In the genomic region with DNA sequence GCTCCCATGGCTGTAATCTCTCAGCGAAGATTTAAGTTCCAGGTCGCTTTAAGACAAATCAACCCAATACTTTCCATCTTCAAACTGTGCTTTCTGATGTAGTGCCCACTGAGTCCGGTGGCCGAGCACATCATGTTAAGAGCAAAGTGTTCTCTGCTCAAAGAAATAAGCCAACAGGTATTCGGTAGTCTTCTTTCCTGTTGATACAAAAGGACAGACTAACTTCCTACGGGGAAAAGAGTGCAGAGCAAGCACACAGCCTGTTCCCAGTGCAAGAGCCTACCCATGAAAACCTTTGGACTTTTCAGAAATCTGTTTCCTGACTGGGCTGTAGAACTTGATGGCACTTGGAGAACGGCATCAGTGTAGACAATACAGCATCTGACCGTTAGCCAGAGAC, we compare ENCODE assay signal across 14 mouse cellular contexts. TPM values are rescaled to one million over a fixed set of nuclear protein-coding genes. Genes with fewer than 3 reads are reported as not detected.
DNase-seq lines count a peak whose midpoint lies in the region; ATAC-seq lines count a peak whose summit lies in the region.
"Had no signal": no experiment of that assay in that cellular context is flagged by ENCODE, and none has a peak within 500 bp of the region (broad histone marks: within the 10 kb centered on the region; RNA-seq: fewer than 3 reads in every experiment).

No protein-coding gene starts in this region.

- no peak overlapping the region for H3K4me3 ChIP-seq in midbrain, embryonic 11.5 days (ENCODE audit: low read depth, low read length)
- H3K4me3 ChIP-seq in midbrain, embryonic 15.5 days: no peak overlapping the region
- H3K4me3 ChIP-seq: embryonic facial prominence, embryonic 10.5 days; embryonic facial prominence, embryonic 12.5 days; forebrain, embryonic 13.5 days; forebrain, embryonic 15.5 days had no signal

- no peak for ATAC-seq in midbrain, embryonic 11.5 days (ENCODE audit: low FRiP score)
- no peak for ATAC-seq in midbrain, embryonic 15.5 days (replicated peaks)
- ATAC-seq: forebrain, embryonic 13.5 days; forebrain, embryonic 15.5 days; forebrain, postnatal 0 days had no signal

- H3K4me1 ChIP-seq in midbrain, embryonic 11.5 days (ENCODE audit: control insufficient read depth, insufficient read depth, low read length): no peaks in the 10 kb centered on the region
- H3K4me1 ChIP-seq in midbrain, embryonic 15.5 days: no peaks in the 10 kb centered on the region
- H3K4me1 ChIP-seq: embryonic facial prominence, embryonic 12.5 days; forebrain, embryonic 13.5 days; forebrain, embryonic 15.5 days had no signal

- H3K9ac ChIP-seq in midbrain, embryonic 11.5 days (ENCODE audit: low read length): no peak overlapping the region
- H3K9ac ChIP-seq in midbrain, embryonic 15.5 days: no peak overlapping the region
- H3K9ac ChIP-seq: embryonic facial prominence, embryonic 12.5 days; forebrain, embryonic 13.5 days; forebrain, embryonic 15.5 days; forebrain, postnatal 0 days had no signal

- no peaks in the 10 kb centered on the region for H3K27me3 ChIP-seq in midbrain, embryonic 11.5 days (ENCODE audit: control insufficient read depth, insufficient read depth, low read length)
- no peaks in the 10 kb centered on the region for H3K27me3 ChIP-seq in midbrain, embryonic 15.5 days (replicated peaks)
- H3K27me3 ChIP-seq: embryonic facial prominence, embryonic 12.5 days; forebrain, embryonic 13.5 days; forebrain, embryonic 15.5 days had no signal

- H3K27ac ChIP-seq in midbrain, embryonic 11.5 days (ENCODE audit: low read depth, low read length): no peak overlapping the region
- H3K27ac ChIP-seq in midbrain, embryonic 15.5 days: no peak overlapping the region
- H3K27ac ChIP-seq: embryonic facial prominence, embryonic 10.5 days; embryonic facial prominence, embryonic 12.5 days; forebrain, embryonic 13.5 days; forebrain, embryonic 15.5 days had no signal

- 95% methylated on average over 8 of the region's 8 CpGs for WGBS in midbrain, embryonic 11.5 days
- WGBS in midbrain, embryonic 15.5 days: 93% methylated on average over 8 of the region's 8 CpGs

- no peak overlapping the region for H3K4me2 ChIP-seq in midbrain, embryonic 11.5 days
- H3K4me2 ChIP-seq in midbrain, embryonic 15.5 days: no peak overlapping the region
- H3K4me2 ChIP-seq: embryonic facial prominence, embryonic 12.5 days; forebrain, embryonic 13.5 days; forebrain, embryonic 15.5 days had no signal

- H3K36me3 ChIP-seq in midbrain, embryonic 11.5 days (ENCODE audit: control insufficient read depth, insufficient read depth, low read length): no peaks in the 10 kb centered on the region
- no peaks in the 10 kb centered on the region for H3K36me3 ChIP-seq in midbrain, embryonic 15.5 days (replicated peaks)
- H3K36me3 ChIP-seq: embryonic facial prominence, embryonic 10.5 days; embryonic facial prominence, embryonic 12.5 days; forebrain, embryonic 15.5 days had no signal

- no peaks in the 10 kb centered on the region for H3K9me3 ChIP-seq in midbrain, embryonic 11.5 days (ENCODE audit: control insufficient read depth, low read length)
- no peaks in the 10 kb centered on the region for H3K9me3 ChIP-seq in midbrain, embryonic 15.5 days
- H3K9me3 ChIP-seq: embryonic facial prominence, embryonic 10.5 days; embryonic facial prominence, embryonic 12.5 days; forebrain, embryonic 13.5 days; forebrain, embryonic 15.5 days had no signal

- DNase-seq in heart, adult 11 months: peak; percentile 62
- no peak for DNase-seq in heart, adult 18-20 months
- peak; percentile 69 for DNase-seq in midbrain, embryonic 11.5 days (ENCODE audit: low spot score, missing footprints)
- no peak for DNase-seq in layer of hippocampus, postnatal 25 days (ENCODE audit: extremely low spot score in 1 of 2, low spot score in 1 of 2)
- DNase-seq: adrenal gland, postnatal 10 days; adrenal gland, postnatal 25 days; forebrain, postnatal 0 days had no signal

RNA-seq across cellular contexts. Expression of a gene that starts 39.3 kb away (rescaled TPM):
- total RNA-seq in heart, adult 18-20 months (2021): 10 to 100 TPM; 14.1 to 14.9 TPM
- 0.75 and 0.87 TPM in 2 replicates for polyA plus RNA-seq in midbrain, embryonic 11.5 days (2014; fragmentation: Nextera tagmentation; extraction: Ambion mirVana)
- polyA plus RNA-seq in midbrain, embryonic 15.5 days (2015; fragmentation: Nextera tagmentation; extraction: Ambion mirVana): 0.81 and 0.89 TPM in 2 replicates
- 1 to 10 TPM; 2.8 to 3.9 TPM for total RNA-seq in layer of hippocampus, postnatal 25 days (2021)
- total RNA-seq: MEL had no signal
- polyA plus RNA-seq: C2C12 had no signal

Comparison
In these comparisons a context has a peak if more than half of its experiments do, and no peak if none do; other contexts are left out.
1. DNase-seq: peak in heart, adult 11 months (single experiment) and midbrain, embryonic 11.5 days (single experiment); none in heart, adult 18-20 months (0 of 2) and layer of hippocampus, postnatal 25 days (0 of 2).